In genomic region chr3:84135387-84135786, GRCm38 (mm10) we compare ENCODE assay signal across 1 mouse cellular context.
TF ChIP-seq lines count a peak whose summit lies in the region.

No protein-coding gene starts in this region.

TF ChIP-seq in MEL, 35 proteins besides CTCF, POLR2A, EP300 and RAD21:
- TF ChIP-seq MAZ (IDR thresholded peaks at IDR 0.05; ENCODE audit: low read depth, low read length), result no peak
- no peak for TF ChIP-seq TCF12 (IDR thresholded peaks at IDR 0.05; ENCODE audit: low read depth, low read length)
- TF ChIP-seq CHD1 (IDR thresholded peaks at IDR 0.05; ENCODE audit: low read depth, low read length), result no peak
- no peak for TF ChIP-seq BHLHE40 (IDR thresholded peaks at IDR 0.05; ENCODE audit: borderline replicate concordance, low read depth, low read length)
- no peak for TF ChIP-seq HCFC1 (IDR thresholded peaks at IDR 0.05; ENCODE audit: low read depth, low read length)
